Mouse (Mus musculus) cerebellum, adult 2 months (tissue): Measurements from ENCODE around the gene Ankrd33. TPM values are rescaled to one million over a fixed set of nuclear protein-coding genes. Genes with fewer than 3 reads are reported as not detected.
A peak's percentile ranks its signal among the peaks of the same experiment; 100 is the strongest.

Experiments used
- DNase-seq, 2 experiments: peaks; one replicate each; pipeline ENCODE4 v3.0.0; 2021
- H3K27ac ChIP-seq: fragments of 200-500 bp; 2 replicates; pipeline ENCODE4 v1.5.1; 2012; ENCODE audit warnings: low read length, control low read depth, inconsistent platforms; ENCODE audit not compliant: insufficient read depth
- H3K27me3 ChIP-seq: fragments of 200-500 bp; 2 replicates; pipeline ENCODE4 v1.6.1; 2012; ENCODE audit warnings: inconsistent platforms, mild to moderate bottlenecking, low read length, moderate library complexity; ENCODE audit not compliant: control insufficient read depth, insufficient read depth
- H3K4me1 ChIP-seq: fragments of 200-500 bp; 2 replicates; pipeline ENCODE4 v1.6.1; 2011; ENCODE audit warnings: low read length; ENCODE audit not compliant: control insufficient read depth, insufficient read depth
- H3K4me3 ChIP-seq: fragments of 200-500 bp; replicated peaks from 2 replicates; pipeline ENCODE3; 2011; ENCODE audit warnings: mild to moderate bottlenecking, low read depth, low read length, control low read depth; ENCODE audit not compliant: insufficient read depth
- CTCF ChIP-seq: fragments of 200-500 bp; IDR thresholded peaks from 2 replicates; pipeline ENCODE4 v1.5.1; 2011; ENCODE audit warnings: low read depth, mild to moderate bottlenecking, control low read depth, low read length, moderate library complexity, borderline replicate concordance; ENCODE audit not compliant: insufficient read depth
- POLR2A ChIP-seq: fragments of 200-500 bp; IDR thresholded peaks from 2 replicates; pipeline ENCODE4 v1.6.1; 2011; ENCODE audit warnings: low read length, control low read depth, borderline replicate concordance; ENCODE audit not compliant: insufficient read depth
- WGBS: fragments of 180-500 bp; shearing (Covaris S2); methylation state at CpG from one replicate; pipeline ENCODE4 v1.1.7; 2018; 5-methylcytosine and 5-hydroxymethylcytosine counted together
- polyA plus RNA-seq: library from polyadenylated mRNA; depleted of rRNA; stranded (reverse); fragments of >200 nt; gene quantifications from 2 replicates; pipeline ENCODE4 v1.2.3, GENCODE M21; 2012

Gene Ankrd33
- polyA plus RNA-seq, 1 experiment = 0.33 TPM

DNA sequence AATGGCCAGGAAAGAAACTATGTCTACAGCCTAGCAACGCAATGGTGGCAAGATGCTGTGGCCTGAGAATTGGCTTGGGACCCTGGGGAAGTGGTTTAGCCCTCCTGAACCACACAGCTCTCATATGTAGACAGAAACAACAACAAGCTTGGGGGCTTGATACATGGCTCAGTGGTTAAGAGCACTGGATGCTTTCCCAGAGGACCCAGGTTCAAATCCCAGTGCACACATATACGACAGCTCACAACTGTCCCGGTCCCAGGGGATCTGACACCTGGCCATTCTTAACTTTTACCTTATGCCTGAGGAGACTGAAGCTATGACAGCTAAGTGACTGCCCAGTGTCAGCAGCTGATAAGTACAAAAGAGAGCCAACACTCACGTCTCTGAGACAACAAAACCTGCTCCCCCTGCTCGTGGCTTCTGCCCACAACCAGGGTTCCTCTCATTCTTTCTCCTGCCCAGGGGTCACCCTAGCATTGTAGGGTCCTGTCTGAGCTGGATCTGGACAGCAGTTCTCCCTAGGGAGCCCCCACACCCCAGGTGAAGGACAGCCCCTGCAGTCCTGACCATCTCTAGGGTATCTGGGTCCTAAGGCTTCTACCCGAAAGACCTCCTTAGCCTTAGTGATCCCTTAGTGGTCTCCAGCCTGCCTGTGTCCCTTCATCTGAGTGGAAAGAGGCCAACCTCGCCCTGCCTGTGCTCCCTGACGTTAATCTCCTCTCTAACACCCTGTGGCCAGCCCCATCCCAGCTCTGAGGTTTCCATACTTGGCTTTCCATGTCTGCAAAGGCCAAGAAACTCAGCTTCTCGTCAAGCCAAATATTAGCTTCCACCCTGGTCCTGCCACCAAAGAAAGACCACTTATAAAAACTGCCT is 6.1 kb downstream of the Ankrd33 start:
- no peak overlapping the region for H3K27ac ChIP-seq
- no peaks in the 10 kb centered on the region for H3K27me3 ChIP-seq
- TF ChIP-seq POLR2A (no peak), CTCF (no peak)
- 82% methylated on average over 9 of the region's 9 CpGs for WGBS
- no peaks in the 10 kb centered on the region; the same call in 1 of the 2 replicates for H3K4me1 ChIP-seq
- no peak for DNase-seq
- no peak overlapping the region for H3K4me3 ChIP-seq

DNA sequence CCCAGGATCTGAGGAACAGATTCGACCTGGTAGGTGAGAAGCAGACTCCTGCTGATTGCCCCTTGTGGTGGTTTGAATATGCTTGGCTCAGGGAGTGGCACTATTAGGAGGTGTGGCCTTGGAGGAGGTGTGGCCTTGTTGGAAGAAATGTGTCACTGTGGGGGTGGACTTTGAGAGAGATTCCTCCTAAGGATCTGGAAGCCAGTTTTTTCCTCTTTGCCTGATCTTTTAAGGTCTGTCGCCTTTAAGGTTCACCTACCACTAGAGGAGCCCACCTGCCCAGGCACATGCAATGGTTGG is 6.7 kb downstream of the Ankrd33 start:
- Histone ChIP-seq H3K27me3 (no peaks in the 10 kb centered on the region), H3K27ac (no peak overlapping the region), H3K4me1 (no peaks in the 10 kb centered on the region; the same call in 1 of the 2 replicates), H3K4me3 (no peak overlapping the region)
- 46% methylated on average over 2 of the region's 2 CpGs for WGBS
- TF ChIP-seq CTCF (no peak), POLR2A (no peak)
- no peak for DNase-seq

DNA sequence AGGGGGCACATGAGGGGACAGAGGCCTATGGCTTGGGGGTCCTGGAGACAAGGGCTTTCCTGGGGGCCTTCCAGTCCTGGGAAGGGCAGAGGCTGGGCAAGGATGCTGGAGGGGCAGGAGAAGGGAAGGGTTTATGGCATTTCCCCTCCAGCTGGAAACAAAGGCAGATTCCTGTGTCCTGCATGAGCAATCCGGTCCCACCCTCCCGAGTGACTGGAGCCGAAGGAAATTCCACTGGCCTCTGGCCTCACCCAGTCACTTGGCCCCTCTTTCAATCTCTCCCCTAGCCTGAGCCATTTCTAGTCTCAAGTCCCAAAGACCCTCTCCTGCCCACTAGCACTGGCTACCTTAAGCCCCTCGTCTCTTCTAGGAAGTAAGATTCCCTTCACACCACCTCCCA is 7.6 kb downstream of the Ankrd33 start:
- Histone ChIP-seq H3K27me3 (no peaks in the 10 kb centered on the region), H3K27ac (peak overlapping the region; percentile 64; the same call in 1 of the 2 replicates), H3K4me1 (no peaks in the 10 kb centered on the region; the same call in 1 of the 2 replicates), H3K4me3 (no peak overlapping the region)
- DNase-seq = no peak
- TF ChIP-seq CTCF (no peak), POLR2A (no peak)
- 63% methylated on average over 4 of the region's 4 CpGs for WGBS

DNA sequence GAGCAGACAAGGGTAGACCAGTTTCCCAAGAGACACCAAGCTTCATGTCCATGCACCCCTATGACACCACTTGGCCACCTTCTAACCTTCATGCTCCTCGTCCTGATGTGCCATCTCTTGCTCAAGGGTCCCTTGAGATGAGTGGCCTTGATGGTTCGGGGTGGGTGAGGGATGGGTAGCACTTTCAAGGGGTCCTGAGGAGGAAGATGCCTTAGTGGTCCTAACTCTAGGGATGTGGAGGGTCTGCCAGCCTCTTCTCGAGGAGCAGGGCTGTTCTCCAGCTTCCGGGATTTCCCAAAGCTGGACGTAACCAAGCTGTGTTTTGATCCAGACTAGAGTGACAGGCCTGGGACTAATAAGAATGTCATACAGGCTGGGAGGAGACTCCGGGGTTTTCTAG is 10.0 kb downstream of the Ankrd33 start:
- Histone ChIP-seq H3K27ac (no peak overlapping the region), H3K27me3 (peaks cover 2% of the 10 kb centered on the region; the same call in 1 of the 2 replicates), H3K4me3 (no peak overlapping the region), H3K4me1 (peaks cover 2% of the 10 kb centered on the region; the same call in 1 of the 2 replicates)
- WGBS = 88% methylated on average over 6 of the region's 6 CpGs
- DNase-seq = no peak
- TF ChIP-seq CTCF (no peak), POLR2A (no peak)

DNA sequence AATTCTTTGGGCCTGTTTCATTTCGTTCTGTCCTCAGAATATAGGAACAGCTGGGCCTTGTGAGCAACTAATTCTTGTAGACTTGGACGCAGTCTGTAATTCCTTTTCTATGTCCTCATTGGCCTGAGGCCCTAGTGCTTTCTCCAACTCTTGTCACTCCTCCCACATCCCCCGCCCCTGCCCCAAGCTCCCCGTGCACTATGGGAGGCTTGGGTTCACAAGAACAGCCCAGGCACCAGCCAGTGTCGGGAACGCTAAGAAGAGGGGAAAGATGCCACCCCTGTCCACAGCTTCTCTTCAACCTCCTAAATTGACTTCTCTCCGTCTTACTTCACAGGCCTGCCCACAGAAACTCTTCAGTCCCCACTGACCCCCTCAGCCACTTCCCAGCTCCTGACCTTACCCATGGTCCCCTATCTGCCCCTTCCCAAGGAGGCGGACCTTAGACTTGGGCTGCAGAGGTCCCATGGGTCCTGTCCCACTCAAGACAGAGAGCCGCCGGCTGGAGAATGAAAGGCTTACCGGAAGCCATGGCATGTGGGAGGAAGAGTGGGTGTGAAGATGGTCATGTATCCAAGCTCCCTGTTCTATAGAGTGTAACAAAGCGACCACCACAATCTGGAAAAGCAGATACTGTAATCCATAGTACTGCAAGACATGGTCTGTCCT is 11.5 kb downstream of the Ankrd33 start:
- 73% methylated on average over 12 of the region's 12 CpGs for WGBS
- Histone ChIP-seq H3K27ac (no peak overlapping the region), H3K27me3 (peaks cover 2% of the 10 kb centered on the region; the same call in 1 of the 2 replicates), H3K4me3 (no peak overlapping the region), H3K4me1 (0 out of 2 replicates have a peak, but pooled peaks cover 2% of the 10 kb centered on the region)
- TF ChIP-seq CTCF (no peak), POLR2A (no peak)
- no peak for DNase-seq

DNA sequence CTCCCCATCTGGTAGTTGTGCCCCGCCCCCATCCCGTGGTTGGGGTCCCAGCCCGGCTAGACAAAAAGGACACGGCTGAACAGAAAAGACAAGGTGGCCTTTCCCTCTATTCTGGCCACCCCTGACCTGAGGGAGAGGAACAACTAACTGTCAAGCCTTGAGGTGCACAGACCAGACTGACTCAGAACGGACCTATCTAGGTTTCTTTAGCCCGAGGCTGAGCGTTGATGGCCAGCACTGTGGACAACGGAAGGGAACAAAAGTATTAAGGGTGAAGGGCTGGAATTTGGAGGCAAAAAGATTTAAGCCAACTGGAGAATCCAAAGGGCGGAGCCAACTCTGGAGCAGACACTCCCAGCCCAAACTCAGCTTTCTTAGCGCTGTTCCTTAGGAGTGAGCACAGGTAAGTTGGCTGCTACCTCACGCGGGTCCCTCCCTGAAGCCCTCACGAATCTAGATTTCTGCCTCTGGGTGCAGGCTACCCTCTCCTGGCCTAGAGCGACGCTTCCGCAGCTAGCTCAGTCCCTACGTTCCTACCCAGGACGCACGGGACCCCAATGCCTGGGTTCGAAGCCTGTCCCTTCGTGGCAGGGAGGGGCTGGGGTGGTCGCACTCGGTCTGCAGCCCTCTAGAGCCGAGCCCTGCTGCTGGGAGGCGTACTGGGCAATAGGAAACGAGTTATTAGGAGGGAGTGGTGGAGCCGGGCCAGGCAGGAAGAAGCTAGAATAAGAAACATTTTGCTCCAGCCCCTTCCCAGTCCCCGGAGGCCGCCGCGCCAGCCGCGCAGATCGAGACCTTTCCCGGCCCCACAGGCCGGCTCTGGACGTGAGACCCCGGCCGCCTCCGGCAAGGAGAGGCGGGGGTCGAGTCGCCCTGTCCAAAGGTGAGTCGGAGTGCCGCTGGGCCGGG is 12.9 kb downstream of the Ankrd33 start, which contains the start of gene Acvrl1:
TSS of gene Acvrl1 (plus strand) at position 342 of the 909 bp plus-strand sequence.
- 0 out of 2 replicates have a peak, but pooled peaks cover 2% of the 10 kb centered on the region for H3K4me1 ChIP-seq
- 8% methylated on average over 46 of the region's 46 CpGs for WGBS
- TF ChIP-seq POLR2A (no peak), CTCF (no peak)
- no peak for DNase-seq
- H3K27ac ChIP-seq = no peak within 1 kb of the TSS; the same call in 1 of the 2 replicates
- no peak within 1 kb of the TSS for H3K4me3 ChIP-seq
- H3K27me3 ChIP-seq = peaks cover 2% of the 10 kb centered on the region; the same call in 1 of the 2 replicates

DNA sequence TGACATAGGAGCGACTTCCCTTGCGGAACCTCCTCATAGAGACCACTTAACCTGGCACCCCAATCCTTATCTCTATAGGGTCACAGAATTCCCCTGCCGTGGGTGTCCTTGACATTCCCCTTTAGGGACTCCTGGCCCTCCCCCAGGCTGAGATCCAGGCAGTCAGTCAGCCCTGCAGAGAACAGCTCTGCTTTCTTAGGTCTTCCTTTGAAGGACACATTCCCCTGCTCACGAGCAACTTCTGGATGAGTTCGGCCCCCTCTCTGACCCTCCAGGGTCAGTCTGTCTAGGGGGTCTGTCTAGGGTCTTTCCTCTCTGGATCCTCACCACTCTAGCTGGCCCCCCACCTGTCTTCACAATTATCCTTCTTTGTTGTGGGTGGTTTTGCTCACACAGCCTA is 13.9 kb downstream of the Ankrd33 start:
- TF ChIP-seq CTCF = no peak
- no peak for TF ChIP-seq POLR2A
- 55% methylated on average over 5 of the region's 5 CpGs for WGBS
- no peak for DNase-seq
- Histone ChIP-seq H3K4me3 (no peak overlapping the region), H3K4me1 (0 out of 2 replicates have a peak, but pooled peaks cover 2% of the 10 kb centered on the region), H3K27me3 (peaks cover 2% of the 10 kb centered on the region; the same call in 1 of the 2 replicates), H3K27ac (no peak overlapping the region)
